Mouse (Mus musculus): Measurements from ENCODE around the gene Prdm1.

Gene Prdm1

DNA sequence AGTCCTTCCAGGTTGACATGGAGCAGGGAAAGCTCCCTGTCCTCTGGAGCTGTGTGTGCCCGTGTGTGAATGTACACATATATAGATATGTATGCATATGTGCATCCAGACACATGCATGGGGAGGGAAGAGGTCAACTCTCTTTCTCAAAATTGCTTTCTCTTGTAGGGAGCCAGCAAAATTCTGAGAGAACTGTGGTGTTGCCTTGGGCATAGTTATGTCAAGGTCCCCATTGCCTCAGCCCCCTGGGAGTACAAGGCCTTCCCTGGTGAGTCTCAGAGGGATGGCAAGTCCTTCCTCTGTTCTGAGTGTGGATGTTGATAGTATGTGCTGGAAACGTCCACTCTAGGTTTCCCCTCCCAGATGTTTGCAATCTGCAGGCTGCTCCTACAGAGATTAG lies 109.4 kb downstream of the Prdm1 start:
- DNase-seq (ENCODE audit: low spot score in 2 of 2) = no peak

DNA sequence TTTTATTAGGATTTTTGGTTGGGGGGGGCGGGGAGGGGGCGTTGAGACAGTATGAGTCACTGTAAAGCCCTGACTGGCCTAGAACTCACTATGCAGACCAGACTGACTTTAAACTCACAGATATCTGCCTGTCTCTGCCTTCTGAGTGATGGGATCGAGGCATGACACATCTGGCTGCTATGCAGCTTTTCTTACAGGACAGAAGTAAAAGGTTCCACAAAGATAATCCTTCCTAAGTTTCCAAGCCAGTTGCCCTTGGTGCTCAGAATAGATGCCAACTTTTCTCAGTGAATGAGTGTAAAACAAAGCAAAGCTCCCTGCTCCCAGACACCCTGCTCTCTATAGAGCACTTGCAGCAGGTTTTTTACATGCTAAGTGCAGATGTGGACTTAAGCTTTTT lies 112.7 kb downstream of the Prdm1 start:
- no peak for DNase-seq (ENCODE audit: low spot score in 2 of 2)

DNA sequence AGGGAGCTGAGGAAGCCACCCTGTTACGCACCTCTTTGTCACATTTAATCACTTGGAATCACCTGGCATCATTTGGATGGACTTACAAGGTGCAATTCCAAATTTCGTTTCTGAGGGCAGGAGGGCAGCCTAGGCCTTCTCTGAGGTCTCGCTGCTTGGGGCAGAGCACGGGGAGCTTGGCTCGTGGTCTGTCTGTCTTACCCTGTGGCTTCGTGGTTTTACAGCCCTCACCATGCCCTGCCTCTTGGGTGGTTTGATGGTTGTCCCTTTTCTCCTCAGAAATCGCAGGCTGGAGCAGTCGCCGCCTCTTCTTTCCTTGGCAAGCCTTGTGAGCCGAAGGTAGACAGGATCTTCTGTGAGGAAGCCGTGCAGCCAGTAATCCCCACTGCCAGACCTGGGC lies 118.3 kb downstream of the Prdm1 start:
- no peak for DNase-seq (ENCODE audit: low spot score in 2 of 2)

DNA sequence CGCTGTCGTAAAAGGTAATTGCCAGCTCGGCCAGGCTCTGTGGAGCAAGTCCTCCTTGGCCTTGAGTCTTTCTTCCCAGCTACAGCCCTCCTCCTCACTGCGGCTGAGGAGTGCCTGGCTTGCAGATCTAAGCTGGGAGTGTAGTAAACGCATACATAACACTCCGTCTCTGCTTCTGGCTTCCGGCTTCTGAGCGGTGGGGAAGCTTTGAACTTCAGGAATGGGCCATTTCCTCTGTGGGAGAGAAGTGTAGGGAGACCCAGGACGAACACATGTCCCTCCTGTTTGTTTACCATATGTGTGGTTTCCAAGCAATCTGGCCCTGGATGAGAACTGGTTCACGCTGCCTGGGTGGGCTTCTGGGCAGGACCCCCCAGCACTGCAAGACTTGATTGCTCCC lies 119.2 kb downstream of the Prdm1 start:
- no peak for DNase-seq (ENCODE audit: low spot score in 2 of 2)

DNA sequence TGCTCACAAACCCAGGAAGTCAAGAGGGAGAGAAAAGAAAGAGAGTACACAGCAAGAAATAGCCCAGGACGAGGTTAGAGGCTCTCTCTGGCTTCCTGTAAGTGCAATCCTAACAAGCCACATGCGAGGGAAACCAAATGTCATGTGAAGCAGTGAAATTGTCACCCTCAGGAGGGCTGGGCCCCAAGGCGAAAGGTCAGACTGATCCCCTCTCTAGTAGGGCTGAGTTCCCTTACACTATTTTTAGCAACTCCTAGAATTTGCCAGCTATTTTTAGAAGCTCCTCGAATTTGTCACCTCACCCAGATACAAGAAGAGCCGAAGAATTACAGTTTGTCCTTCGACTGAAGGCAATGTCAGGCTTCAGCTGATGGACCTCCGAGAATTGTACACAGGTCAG lies 124.9 kb downstream of the Prdm1 start:
- DNase-seq (ENCODE audit: low spot score in 2 of 2) = no peak

DNA sequence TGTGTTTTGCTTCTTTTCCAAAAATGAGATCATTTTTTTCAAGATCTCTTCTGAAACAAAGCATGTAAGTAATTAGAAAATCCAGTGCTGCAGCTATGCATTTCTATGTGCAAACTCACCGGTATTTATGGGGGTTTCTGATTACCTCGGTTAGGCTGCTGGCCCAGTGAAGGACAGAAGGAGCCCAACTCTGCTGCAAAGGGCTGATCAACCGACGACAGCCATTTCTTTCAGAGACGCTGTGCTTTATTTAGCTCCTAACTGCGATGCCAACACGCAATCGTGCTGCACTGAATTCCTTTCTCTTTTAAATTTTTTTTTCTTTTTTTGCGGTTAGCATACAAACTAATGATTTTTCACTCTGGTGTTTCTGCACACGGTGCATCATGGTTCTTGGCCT lies 126.7 kb downstream of the Prdm1 start:
- no peak for DNase-seq (ENCODE audit: low spot score in 2 of 2)

DNA sequence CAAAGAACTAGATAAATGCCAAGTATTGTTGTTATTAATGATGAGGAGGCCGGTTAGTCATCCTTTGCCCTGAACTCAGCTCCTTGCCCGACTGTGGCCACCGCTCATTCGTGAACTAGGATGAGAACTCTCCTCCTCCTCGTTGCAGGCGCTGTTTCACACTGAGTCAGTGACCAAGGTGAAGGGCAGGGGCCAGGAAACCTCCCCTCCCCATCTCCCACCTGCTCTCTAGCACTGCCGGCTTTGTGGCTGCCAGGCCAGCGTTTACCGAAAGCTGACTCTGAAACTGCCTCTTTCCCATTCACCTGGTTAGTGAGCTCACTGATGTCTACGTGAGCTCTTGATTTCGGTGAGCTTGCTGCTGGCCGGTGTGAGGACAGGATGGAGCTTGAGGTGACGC lies 127.7 kb downstream of the Prdm1 start:
- DNase-seq (ENCODE audit: low spot score in 2 of 2) = no peak

DNA sequence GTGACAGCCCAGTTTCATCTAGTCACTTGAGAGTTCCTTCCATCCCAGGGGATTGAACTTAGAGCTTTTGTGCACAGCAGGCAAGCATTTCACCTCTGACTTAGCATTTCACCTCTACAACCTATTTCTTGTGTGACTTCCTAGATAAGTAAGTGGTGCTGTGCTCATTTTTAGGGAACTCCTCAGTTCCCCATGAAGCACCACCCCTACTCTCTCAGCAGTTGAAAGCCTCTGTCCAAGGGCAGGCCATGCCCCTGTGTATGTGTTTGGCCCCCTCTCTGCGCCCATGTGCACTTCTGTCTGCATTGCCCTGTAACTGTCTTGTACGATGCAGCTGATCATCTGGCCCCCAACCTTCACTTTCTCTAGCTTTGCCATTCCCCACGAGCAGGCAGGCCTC lies 128.2 kb downstream of the Prdm1 start:
- no peak for DNase-seq (ENCODE audit: low spot score in 2 of 2)

DNA sequence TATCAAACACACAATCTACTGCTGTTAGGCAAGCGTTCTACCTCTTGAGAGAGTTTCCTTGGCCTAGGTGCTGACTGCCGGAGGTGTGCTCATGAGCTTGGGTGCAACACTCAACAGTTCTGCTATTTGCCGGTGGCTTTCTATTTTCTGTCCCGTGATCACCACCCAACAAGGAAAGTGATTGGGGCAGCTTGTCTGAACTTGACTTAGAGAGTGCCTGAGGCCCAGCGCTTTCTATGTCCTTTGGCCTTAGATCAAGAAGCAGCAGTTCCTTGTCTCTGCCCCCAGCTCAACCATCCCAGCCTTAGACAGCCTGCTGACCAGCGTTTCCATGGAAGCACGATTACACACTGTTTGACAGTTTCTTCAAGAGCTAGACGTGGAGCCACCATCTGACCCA lies 135.4 kb downstream of the Prdm1 start:
- DNase-seq (ENCODE audit: low spot score in 2 of 2) = no peak

DNA sequence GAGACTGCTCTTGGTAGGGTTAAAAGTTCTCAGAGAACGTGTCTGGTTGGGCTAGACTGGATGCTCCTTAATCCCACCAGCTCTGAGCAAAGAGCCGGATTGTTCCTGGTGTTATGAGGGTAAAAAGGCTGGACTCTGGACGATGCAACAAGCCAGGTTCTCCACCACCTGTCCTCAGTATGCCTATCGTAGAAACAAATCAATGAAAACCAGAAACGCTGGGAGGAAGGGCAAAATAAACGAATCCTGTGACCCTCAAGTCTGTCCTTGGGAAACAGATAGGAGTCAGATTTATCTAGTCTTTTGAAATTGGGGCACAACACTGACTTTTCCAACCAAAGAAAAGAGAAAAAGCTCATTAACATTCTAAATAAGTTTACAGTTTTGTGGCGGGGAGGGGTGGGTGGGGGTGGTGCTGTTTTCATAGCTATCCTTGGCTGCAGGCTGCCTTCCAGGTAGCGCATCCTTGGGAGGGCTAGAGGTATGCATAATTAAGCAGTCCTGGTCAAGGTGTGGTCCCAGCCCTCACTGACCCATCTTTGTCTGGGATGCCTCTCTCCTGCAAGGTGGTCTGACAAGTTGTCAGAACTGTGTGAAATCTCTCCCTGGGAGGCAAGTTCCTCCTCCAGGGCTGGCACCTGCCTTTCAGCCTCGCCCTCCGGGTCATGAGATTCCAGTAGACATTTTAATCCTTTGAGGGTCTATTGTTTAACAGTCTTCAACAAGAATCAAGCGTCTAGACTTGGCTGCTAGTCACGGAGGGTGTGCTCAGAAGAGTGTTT lies 136.6 kb downstream of the Prdm1 start:
- no peak for DNase-seq (ENCODE audit: low spot score in 2 of 2)

DNA sequence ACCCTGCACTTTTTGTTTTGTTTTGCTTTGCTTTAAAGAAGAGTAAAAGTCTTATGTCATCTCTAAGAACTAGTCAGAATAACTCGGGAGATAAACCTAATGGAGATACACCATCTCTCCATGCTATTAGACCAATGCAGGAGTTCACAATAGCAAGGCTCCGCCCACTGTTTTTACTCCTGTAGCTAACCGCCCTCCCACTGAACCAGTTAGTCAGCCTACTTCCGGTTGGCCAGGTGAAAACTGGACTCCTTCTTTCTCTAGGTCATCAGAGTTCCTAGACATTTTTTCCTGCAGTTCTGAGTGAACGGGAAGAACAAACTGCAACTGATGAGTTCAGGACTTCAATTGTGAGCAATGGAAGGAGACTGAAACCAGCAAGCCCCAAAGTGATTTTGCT lies 138.0 kb downstream of the Prdm1 start:
- no peak for DNase-seq (ENCODE audit: low spot score in 2 of 2)

DNA sequence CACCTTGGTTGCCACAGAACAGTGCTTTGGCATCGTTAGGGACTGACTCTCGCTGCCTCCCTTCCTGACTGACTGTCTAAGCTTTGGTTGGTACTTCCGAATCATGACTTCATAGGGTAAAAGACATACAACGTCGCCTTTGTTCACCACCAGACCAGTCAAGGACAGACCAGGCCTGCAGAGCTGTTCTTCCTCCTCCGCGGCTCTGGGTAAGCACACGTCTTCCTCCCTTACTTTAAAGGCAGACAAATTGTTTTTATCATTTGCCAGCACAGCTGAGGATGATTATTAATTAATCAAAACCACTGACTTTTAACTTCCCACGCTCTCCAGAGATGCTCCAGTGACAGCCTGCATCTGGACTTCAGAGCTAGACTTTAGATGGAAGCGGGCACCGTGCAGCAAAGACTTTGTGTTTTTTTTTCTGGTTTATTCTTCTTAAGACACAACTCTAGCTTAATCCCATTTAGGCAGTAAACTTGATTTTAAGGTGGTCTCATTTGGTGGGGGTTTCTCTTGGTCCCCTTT lies 139.5 kb downstream of the Prdm1 start:
- DNase-seq (ENCODE audit: low spot score in 2 of 2) = no peak

Data from spleen, postnatal 14 days (tissue).